7 mouse cellular contexts compared by ENCODE assay signal in the genomic region with DNA sequence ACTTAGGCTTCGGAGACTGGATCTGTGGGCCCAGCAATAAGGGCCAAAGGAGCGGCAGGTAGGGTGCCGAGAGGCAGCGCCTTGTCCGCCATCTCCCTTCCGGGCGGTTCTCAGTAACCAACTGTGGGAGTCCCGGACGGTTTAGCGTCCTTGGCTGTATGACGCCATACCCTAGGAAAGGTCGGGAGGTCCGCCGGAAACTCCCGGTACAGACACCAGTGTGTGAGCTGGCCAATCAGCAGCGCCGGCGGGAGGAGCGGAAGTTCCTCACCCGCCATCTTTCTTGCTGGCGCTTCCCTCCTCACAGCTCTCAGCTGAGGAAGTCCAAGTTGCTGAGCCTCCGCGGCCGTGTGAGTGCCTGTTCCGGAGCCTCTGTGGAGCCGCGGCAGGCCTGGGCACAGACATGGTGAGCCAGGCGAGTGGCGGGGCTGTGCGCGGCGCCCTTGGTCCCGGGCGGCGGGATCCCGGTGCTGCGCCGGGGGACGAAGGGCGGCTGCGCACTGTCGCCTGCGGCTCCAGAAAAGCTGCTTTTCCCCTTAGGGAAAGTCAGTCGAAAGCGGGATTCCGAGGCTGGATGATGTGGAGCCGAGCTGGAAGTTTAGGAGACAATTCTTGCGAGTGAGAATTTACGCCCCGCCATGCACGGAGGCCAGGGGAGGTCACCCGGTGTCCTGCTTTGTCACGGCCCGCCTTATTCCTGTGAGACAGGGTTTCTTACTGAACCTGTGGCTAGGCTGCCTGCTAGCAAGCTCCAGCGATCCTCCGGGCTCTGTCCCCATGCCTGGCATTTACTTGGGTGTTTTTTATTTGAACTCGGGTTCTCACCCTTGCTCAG. TPM values are rescaled to one million over a fixed set of nuclear protein-coding genes. Genes with fewer than 3 reads are reported as not detected.
DNase-seq lines count a peak whose midpoint lies in the region; ATAC-seq lines count a peak whose summit lies in the region.

No protein-coding gene starts in this region.

- no peaks in the 10 kb centered on the region for H3K27me3 ChIP-seq in embryonic facial prominence, embryonic 12.5 days
- no peaks in the 10 kb centered on the region for H3K27me3 ChIP-seq in limb, embryonic 11.5 days (ENCODE audit: control insufficient read depth, insufficient read depth, low read length)
- H3K27me3 ChIP-seq in midbrain, embryonic 14.5 days (ENCODE audit: control insufficient read depth, insufficient read depth, low read length), result no peaks in the 10 kb centered on the region

- WGBS in embryonic facial prominence, embryonic 12.5 days, result under 1% methylated on average over 57 of the region's 57 CpGs
- WGBS in limb, embryonic 11.5 days, result under 1% methylated on average over 57 of the region's 57 CpGs
- under 1% methylated on average over 57 of the region's 57 CpGs for WGBS in midbrain, embryonic 14.5 days

- peaks cover 7% of the 10 kb centered on the region for H3K4me1 ChIP-seq in embryonic facial prominence, embryonic 12.5 days
- H3K4me1 ChIP-seq in limb, embryonic 11.5 days (ENCODE audit: control insufficient read depth, insufficient read depth, low read length), result no peaks in the 10 kb centered on the region; the same call in 1 of the 2 replicates
- H3K4me1 ChIP-seq in midbrain, embryonic 14.5 days (ENCODE audit: control insufficient read depth, insufficient read depth, low read length), result peaks cover 4% of the 10 kb centered on the region; the same call in 1 of the 2 replicates

- ATAC-seq in embryonic facial prominence, embryonic 12.5 days (ENCODE audit: insufficient number of reproducible peaks, insufficient read depth, low FRiP score, low TSS enrichment), result peak; percentile 99
- ATAC-seq in limb, embryonic 11.5 days (ENCODE audit: insufficient number of reproducible peaks, low FRiP score, low TSS enrichment, low read depth), result peak; percentile 99
- ATAC-seq in midbrain, embryonic 14.5 days (ENCODE audit: low FRiP score, low TSS enrichment), result peak; percentile 99

- H3K4me3 ChIP-seq in embryonic facial prominence, embryonic 12.5 days, result peak overlapping the region; percentile 72
- H3K4me3 ChIP-seq in limb, embryonic 11.5 days (ENCODE audit: low read depth, low read length), result peak overlapping the region; percentile 76
- peak overlapping the region; percentile 71 for H3K4me3 ChIP-seq in midbrain, embryonic 14.5 days (replicated peaks; ENCODE audit: low read depth, low read length)

- H3K9ac ChIP-seq in embryonic facial prominence, embryonic 12.5 days, result peak overlapping the region; percentile 83
- peak overlapping the region; percentile 90 for H3K9ac ChIP-seq in limb, embryonic 11.5 days (ENCODE audit: low read length)
- peak overlapping the region; percentile 82 for H3K9ac ChIP-seq in midbrain, embryonic 14.5 days (replicated peaks; ENCODE audit: low read length)

- DNase-seq in adrenal gland, postnatal 25 days, result peak; percentile 93
- DNase-seq in heart, adult 11 months, result peak; percentile 100
- peak; percentile 96 for DNase-seq in kidney, adult 18-20 months
- DNase-seq in limb, embryonic 11.5 days (ENCODE audit: low spot score), result peak; percentile 94
- peak; percentile 97 for DNase-seq in midbrain, embryonic 14.5 days
- peak; percentile 85 to 89 for DNase-seq in spleen, adult 18-20 months

- H3K4me2 ChIP-seq in embryonic facial prominence, embryonic 12.5 days (replicated peaks), result peak overlapping the region; percentile 68
- peak overlapping the region; percentile 52 for H3K4me2 ChIP-seq in limb, embryonic 11.5 days (ENCODE audit: low read depth, severe bottlenecking)
- H3K4me2 ChIP-seq in midbrain, embryonic 14.5 days (ENCODE audit: low read length), result peak overlapping the region; percentile 62

- H3K9me3 ChIP-seq in embryonic facial prominence, embryonic 12.5 days, result no peaks in the 10 kb centered on the region
- H3K9me3 ChIP-seq in limb, embryonic 11.5 days (ENCODE audit: control insufficient read depth, low read length), result no peaks in the 10 kb centered on the region
- no peaks in the 10 kb centered on the region for H3K9me3 ChIP-seq in midbrain, embryonic 14.5 days (ENCODE audit: control insufficient read depth, low read length)

- H3K27ac ChIP-seq in embryonic facial prominence, embryonic 12.5 days, result peak overlapping the region; percentile 97
- H3K27ac ChIP-seq in limb, embryonic 11.5 days (replicated peaks; ENCODE audit: low read depth, low read length), result peak overlapping the region; percentile 97
- H3K27ac ChIP-seq in midbrain, embryonic 14.5 days (replicated peaks; ENCODE audit: low read depth, low read length), result peak overlapping the region; percentile 95

- H3K36me3 ChIP-seq in embryonic facial prominence, embryonic 12.5 days, result no peaks in the 10 kb centered on the region
- H3K36me3 ChIP-seq in limb, embryonic 11.5 days (ENCODE audit: control insufficient read depth, insufficient read depth, low read length), result no peaks in the 10 kb centered on the region
- no peaks in the 10 kb centered on the region; the same call in 1 of the 2 replicates for H3K36me3 ChIP-seq in midbrain, embryonic 14.5 days (ENCODE audit: control insufficient read depth, insufficient read depth, low read length)

RNA-seq across cellular contexts. Expression of a gene that starts 14.3 kb away (rescaled TPM):
- total RNA-seq in adrenal gland, postnatal 25 days (2021), result 31.3 and 38.1 TPM in 2 replicates
- 30.5 and 31.9 TPM in 2 replicates for polyA plus RNA-seq in embryonic facial prominence, embryonic 12.5 days (2016; fragmentation: Nextera tagmentation; extraction: Ambion mirVana)
- 34.0 and 39.2 TPM in 2 replicates for polyA plus RNA-seq in limb, embryonic 11.5 days (2014; fragmentation: Nextera tagmentation; extraction: Ambion mirVana)
- polyA plus RNA-seq in midbrain, embryonic 14.5 days (2014; fragmentation: Nextera tagmentation; extraction: Ambion mirVana), result 36.9 and 42.3 TPM in 2 replicates

RNA-seq across cellular contexts. Expression of a gene that starts 14.4 kb away (rescaled TPM):
- 8.3 and 9.8 TPM in 2 replicates for total RNA-seq in adrenal gland, postnatal 25 days (2021)
- polyA plus RNA-seq in embryonic facial prominence, embryonic 12.5 days (2016; fragmentation: Nextera tagmentation; extraction: Ambion mirVana), result 10.7 and 11.4 TPM in 2 replicates
- polyA plus RNA-seq in limb, embryonic 11.5 days (2014; fragmentation: Nextera tagmentation; extraction: Ambion mirVana), result 5.4 and 6.7 TPM in 2 replicates
- 18.8 and 19.4 TPM in 2 replicates for polyA plus RNA-seq in midbrain, embryonic 14.5 days (2014; fragmentation: Nextera tagmentation; extraction: Ambion mirVana)

RNA-seq across cellular contexts. Expression of a gene that starts 28.1 kb away (rescaled TPM):
- total RNA-seq in adrenal gland, postnatal 25 days (2021), result 30.8 and 37.1 TPM in 2 replicates
- polyA plus RNA-seq in embryonic facial prominence, embryonic 12.5 days (2016; fragmentation: Nextera tagmentation; extraction: Ambion mirVana), result 20.7 and 24.4 TPM in 2 replicates
- polyA plus RNA-seq in limb, embryonic 11.5 days (2014; fragmentation: Nextera tagmentation; extraction: Ambion mirVana), result 30.9 and 31.2 TPM in 2 replicates
- polyA plus RNA-seq in midbrain, embryonic 14.5 days (2014; fragmentation: Nextera tagmentation; extraction: Ambion mirVana), result 16.8 and 23.3 TPM in 2 replicates

RNA-seq across cellular contexts. Expression of a gene that starts 41.0 kb away (rescaled TPM):
- 8.3 and 9.0 TPM in 2 replicates for total RNA-seq in adrenal gland, postnatal 25 days (2021)
- polyA plus RNA-seq in embryonic facial prominence, embryonic 12.5 days (2016; fragmentation: Nextera tagmentation; extraction: Ambion mirVana), result 8.1 and 8.5 TPM in 2 replicates
- 4.2 and 4.5 TPM in 2 replicates for polyA plus RNA-seq in limb, embryonic 11.5 days (2014; fragmentation: Nextera tagmentation; extraction: Ambion mirVana)
- 9.8 and 12.6 TPM in 2 replicates for polyA plus RNA-seq in midbrain, embryonic 14.5 days (2014; fragmentation: Nextera tagmentation; extraction: Ambion mirVana)

Comparison
In these comparisons a context has a peak if more than half of its experiments do, and no peak if none do; other contexts are left out.
1. Peak in every context shown above with its lines: DNase-seq, ATAC-seq, H3K4me3 ChIP-seq and H3K27ac ChIP-seq.